Mouse (Mus musculus): ENCODE results near the gene Islr.

The Islr gene

DNA sequence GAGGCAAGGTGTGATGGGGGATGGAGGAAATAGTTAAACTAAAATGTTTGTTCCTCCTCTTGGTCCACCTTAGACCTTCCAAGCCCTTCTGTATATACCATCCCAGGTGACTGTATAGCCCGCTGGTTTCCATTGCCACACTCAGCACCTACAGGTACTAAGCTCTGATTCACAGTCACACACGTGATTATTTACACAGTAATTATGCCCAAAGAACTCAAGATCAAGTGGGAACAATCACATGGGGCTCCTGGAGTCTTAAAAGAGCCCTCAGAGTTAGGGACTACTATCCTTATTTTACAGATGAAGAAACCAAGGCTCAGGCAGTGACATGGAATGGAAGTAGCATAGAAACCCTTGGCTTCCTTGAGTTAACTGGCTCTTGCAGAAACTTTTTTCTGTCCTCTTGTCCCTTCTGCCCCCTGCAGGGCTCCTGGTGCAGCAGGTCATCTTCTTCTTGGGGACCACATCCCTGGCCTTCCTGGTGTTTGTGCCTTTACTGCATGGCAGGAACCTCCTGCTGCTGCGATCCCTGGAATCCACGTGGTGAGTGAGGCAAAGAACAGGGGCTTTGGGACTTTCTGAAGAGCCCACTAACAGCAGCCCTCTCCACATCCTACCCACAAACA is 53.3 kb downstream of the Islr start:
- DNase-seq, result no peak

DNA sequence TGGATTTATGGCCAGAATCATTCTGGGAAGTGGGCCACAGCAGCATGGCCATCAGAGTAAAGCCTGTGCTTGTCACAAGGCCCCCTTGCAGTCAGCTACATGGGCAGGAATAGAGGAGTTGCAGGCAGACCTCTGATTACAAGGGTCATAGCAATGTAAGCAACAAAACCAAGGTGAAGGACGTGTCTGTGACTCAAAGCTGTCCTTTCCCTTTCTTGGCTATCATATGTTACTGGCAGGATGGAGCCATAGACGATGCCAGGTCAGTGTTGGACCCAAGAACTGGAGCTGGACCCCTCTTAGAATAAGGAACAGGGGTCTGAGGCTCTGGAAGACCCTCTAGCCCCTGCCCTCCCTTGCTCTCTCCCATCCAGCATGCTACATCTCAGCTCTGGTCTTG is 55.3 kb downstream of the Islr start:
- no peak for DNase-seq

DNA sequence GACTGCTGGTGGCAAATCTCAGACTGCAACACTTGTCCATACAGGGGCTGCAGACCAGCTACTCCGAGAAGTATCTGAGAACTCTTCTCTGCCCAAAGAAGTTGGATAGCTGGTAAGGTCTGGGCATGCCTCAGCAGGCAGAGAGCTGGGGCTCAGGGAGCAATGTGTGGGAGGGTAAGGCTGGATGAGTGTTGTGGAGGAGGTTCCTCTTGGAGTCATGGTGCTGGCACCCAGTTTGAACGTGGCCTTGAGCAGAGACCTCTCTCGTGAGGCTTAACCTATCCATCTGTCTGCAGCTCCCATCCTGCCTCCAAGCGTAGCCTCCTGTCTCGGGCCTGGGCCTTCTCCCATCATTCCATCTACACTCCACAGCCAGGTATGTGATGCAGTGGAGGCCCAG is 58.7 kb downstream of the Islr start:
- no peak for DNase-seq

DNA sequence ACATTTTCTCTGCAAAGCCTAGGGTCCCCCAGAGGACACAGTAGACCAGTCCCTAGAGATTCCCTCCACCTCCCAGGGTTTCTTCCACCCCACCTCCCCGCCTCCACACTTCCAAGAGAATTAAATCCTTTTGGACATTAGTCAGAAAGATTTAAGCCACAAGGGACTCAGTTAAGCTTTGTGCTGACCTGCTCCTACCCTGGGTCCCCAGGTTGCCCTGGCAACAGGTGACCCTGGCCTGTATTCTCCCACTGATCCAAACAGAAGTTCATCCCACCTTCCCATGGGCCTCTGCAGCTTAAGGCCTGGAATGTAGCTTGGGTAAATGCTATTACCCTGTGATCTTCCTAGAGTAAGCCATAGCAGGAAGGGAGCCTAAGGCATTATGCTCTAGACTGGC is 59.4 kb downstream of the Islr start:
- no peak for DNase-seq

DNA sequence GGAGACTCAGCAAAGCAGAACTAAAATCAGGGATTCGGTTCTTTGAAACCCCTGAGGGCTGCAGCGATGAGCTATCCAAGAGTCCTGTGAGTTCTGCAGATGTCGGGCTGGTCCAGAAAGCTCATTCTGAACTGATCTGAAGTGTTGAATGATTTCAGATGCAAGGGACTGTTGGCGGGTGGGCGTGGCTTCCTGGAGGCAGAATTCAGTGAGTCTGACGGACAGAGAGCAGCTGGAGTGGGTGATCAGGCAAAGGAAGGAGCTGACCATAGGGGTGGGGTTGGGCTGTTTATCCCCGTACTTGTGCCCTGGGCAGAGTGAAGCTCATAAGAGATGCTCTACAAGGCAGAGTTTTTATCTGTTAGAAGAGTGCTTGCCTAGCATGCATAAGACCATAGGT is 60.7 kb downstream of the Islr start:
- no peak for DNase-seq

DNA sequence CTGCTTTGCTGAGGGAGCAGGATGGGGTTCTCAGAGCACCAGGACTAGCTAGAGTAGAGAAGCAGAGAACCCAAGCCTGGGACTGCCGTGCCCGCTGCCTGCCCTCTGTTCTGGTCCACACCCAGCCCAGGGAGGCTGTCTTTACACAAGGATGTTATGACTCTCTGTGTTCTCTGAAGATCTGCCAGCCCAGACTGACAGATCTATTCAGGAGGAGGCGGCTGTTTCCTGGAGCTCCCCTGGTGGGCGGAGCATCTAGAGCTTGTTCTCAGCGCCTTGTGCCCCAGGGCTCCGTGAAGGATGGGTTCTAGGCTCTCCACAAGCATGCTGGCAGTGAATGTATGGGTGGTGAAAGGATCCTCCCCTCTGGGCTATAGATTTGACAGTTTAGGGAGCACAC is 64.2 kb downstream of the Islr start:
- no peak for DNase-seq

DNA sequence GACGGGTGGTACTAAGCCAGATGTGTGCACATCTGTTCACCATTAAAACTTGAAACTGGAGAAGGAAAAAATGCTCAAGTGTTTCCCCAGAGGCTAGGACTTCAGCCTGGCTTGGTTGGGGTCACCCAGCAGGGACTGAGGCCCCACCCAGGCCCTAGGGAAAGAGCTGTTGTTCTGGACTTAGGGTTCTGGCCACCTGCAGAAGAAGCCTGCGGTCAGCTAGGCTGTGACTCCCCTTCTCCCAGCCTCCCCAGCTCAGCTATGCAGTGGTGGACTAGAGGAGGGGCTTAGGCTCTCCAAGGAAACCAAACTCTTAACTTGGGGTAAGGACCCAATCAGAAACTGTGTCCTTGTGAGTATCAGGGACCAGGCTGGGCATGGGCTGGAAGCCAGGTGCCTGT is 68.2 kb downstream of the Islr start:
- no peak for DNase-seq

DNA sequence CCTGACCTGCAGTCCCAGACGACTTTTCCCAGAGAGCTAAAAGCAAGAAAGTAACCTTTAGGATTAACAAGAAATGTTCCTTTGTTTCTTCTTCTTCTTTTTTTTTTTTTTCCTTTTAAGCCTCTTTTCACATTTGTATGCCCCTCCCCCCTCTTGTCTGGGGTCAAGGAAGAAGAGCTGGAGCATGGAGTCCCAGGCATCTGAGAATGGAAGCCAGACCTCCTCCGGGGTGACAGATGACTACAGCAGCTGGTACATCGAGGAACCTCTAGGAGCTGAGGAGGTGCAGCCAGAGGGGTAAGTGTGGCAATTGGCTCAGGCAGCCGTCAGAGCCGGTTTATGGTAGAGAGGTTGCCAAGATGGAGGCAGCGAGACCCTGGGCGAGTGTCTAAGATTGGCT is 69.2 kb downstream of the Islr start:
- no peak for DNase-seq

DNA sequence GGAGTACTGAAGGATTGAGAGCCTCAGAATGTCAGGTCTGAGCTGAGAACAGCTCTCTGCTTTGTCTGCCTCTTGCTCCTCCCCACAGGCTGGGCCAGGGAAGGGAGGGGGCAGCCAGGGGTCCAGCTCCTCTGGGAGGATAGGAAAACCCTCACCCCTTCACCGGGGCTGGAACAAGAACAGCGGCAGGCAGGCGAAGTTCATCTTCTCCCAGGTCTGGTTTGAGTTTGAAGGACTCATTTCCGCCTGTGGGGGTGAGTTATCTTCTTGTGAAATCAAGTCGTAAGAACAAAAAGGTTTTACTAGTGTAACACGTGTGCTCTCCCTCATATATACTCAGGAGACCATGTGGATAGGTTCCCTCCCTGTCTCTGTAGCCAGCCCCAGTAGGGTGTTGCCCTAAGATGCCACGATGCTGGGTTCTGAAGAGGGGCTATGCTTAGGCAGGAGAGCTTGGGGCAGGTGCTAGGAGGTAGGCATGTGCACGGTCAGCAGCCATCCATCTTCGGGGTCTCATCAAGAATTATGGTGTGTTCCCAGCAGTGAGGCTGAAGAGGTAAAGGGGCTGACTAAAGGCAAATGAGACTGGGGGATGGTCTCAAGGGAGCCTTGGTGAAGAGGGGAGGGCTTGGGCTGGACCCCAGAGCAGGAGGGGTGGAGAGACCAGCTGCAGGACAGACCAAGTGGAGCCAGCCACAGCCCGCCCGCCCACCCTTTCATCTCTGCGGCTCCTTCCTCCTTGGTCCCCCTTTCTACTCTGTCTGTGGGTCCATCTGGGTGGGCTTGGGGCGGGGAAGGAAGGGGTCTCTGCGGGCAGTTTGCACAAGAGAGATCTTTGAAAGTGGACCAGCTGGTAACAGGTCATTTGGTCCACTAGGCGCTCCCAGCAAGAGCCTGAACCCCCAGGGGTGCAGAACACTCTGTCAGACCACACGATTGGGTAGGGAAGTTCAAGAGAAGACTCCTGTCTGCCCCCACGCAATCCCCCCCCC is 69.9 kb downstream of the Islr start:
- no peak for DNase-seq

DNA sequence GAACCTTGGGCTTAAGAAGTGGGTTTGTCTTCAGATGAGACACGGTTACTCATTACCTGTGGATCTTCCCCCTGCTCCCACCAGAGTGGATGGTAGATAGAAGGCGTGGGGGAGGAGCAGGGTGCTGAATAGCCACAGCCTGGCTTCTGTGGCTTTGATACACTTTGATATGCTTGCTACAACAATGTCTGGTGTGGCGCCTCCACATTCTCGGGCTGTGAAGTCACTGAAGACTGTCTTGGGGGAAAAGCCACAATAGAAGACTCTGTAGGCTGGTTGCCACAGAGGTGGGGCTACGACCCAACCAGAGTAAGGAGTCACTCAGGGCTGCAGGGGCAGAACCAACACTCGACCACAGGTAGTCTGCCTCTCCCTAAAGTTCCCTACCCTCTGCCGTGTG is 72.4 kb downstream of the Islr start:
- DNase-seq, result no peak

DNA sequence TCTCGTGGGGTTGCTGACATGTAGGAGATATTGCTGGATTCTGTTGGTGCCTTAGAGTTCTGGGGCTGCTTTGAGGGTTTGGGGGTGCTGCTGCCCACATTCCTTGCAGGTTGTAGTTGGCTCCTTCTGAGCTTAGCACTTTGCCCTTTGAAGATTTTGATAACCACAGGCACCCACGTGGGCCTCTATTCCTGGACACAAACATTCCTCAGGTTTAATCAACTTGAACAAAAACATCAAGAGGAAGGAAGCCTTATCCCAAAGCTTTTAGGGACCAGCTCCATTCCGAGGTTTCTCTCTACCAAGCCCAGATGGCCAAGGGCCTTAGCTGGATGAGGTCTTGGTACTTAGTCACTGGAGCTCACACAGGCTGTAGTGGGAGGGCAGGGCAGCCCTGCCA is 73.2 kb downstream of the Islr start:
- no peak for DNase-seq

DNA sequence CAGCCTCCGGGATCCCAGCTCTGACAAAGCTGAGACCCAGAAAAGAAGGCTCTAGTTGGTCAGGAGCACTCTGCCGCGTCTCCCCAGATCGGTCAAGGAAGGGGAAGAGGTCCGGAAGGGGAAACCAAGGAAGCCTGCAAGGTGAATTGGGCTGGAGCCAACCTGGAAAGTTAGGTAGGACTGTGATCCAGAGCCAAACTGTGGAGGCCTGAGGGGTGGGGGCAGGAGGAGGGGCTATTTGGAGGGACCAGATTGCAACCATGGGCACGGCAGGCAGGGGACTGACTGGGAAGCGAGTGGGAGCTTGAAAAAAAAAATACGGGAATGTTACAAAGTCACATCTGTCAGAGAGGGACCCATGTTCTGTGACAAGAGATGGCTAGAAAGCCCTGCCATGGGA is 74.6 kb downstream of the Islr start:
- no peak for DNase-seq

DNA sequence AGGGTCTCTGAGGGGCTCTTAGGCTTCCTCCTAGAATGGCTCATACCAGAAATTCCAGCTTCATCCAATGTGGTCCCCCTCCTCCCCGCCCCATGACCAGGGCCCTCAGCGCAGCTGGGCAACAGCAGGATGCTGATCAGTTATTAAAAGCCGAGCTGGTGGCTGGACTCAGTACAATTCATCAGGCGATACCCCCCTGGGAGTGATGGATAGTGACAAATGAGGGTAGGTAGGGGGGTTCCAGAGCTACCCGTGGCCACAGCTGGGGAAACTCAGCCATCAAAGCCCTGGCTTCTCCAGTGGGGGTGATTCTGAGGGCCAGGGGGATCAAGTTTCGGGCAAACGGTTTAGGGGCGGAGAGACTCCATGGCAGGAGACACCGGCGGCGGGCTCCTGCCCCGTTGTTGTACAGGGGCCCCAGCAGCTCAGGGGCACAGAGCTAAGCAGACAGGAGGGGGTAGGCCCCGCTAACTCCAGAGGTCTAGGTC is 75.1 kb downstream of the Islr start:
- no peak for DNase-seq

DNA sequence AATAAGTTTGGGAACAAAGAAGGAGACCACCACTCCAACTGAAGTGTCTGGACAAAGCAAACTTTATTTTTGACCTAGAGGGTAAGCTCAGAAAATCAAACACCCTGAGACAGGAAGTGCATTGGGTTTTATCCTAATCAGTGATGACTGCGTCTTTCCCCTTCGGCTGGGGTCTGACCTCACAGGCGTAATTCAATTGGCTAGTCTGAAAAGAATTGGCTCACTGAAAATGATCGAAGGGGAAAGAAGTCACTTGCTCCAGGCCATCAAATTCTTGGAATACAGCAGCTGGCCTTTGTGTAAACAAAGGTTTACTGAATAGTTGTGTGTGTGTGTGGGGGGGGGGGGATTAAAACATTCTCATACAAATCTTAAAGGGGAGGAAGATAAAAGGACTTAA is 78.3 kb downstream of the Islr start:
- no peak for DNase-seq

DNA sequence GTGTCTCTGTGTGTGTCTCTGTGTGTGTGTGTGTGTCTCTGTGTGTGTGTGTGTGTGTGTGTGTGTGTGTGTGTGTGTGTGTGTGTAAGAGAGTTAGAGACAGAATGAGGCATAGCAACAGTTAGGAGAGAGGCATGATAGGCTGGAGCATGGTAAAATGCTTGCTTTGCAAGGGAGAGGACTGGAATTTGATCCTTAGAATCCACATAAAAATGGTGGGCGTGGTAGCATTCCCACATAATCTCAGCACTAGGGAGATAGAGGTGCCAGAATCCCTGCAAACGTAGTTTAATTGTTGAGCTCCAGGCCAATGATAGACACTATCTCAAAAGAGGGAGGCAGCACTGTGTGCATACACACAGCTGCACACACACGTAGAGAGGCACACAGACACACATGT is 79.0 kb downstream of the Islr start:
- DNase-seq, result no peak

DNA sequence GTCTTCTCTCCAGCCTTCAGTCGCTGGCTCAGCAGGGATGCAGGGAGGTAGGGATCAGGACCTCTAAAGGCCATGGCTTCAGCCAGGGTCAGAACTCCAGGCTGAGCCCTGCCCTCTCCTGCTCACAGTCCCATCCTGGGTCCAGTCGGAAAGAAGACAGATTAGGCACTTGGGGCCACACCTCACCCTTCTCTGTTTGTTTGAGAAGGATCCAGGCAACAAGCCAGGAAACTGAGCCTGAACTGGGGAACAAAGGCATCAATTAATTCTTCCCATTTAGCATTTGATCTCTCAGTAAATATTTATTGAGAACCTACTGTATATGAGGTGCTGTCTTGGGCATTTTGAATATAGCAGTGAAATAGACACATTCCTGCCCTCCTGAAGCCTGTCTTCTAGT is 85.4 kb downstream of the Islr start, which contains the start of gene Ccdc33:
Gene Ccdc33, minus strand, starts transcription at position 153 of the 400 bp plus-strand sequence.
- DNase-seq, result no peak

DNA sequence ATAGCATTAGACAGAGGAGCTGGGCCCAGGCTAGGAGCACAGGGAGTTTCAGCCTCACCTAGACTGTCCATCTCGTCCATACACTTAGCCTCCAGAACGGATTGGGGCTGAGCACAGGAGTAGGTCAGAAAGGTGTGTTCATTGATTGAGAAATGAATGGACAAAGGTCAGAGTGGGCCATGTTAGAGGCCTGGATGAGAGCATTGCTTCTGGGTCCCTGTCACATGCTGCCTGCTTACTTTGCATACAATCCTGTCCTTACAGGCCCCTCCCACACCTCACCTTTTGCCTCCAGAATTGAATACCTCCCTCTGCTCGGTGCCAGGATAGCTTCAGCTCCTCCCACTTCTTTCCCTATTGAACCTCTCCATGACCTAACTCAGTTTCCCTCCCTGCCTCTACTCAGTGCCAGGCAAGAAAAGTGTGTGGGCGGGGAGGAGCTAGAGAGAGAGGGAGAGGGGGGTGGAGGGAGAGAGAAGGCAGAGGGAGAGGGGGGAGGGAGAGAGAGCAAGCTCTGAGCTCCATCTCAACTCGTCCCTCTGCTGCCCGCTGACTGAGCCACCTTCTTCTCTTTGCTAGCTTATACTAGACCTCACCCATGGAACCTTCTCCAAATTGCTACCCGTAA is 88.0 kb downstream of the Islr start:
- no peak for DNase-seq

DNA sequence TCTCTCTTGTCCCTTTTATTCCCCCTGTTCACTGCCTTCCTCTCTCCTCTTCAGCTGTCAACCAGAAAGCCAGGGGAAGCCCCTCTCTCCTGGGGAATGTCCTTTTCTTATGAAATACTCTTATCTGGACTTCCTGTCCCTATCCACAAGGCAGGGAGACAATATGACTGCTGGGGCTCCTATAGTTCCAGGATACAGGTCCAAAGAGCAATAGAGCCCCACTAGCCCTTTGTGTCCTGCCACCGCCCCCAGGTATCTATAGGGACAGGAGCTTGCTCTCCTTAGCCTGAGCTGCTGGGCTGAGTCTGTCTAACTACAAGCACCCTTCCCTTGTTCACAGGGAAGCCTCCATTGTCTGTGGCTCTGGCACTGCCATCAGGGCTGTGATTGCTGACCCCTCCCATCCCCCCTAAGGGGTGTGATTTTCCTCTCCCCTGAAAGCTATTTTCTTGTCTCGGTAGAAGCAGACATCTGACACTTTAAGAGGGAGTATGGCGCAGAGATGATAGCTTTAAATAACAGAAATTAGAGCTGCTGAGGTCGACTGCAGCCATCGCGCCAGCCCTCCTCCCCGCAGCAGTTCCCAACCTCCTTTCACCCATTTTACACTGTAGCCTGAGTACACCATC is 88.7 kb downstream of the Islr start:
- DNase-seq, result no peak

DNA sequence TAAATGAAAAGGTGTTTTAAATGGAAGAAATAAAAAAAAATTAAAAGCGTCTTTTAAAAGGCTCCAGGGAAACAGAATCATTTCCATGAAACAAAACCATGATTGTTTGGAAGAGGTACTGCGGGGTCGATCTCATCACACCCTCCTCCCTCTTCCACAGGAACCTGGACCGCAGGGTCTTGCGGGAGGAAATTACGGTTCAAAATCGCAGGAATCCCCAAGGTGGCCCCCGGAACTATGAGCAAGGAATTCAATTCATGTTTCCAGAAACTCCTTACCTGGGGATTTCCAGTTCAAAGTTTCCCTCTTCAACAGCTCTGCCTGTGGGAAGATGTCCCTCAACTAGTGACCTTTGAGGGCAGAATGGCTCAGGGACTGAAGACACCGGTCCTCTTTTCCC is 90.1 kb downstream of the Islr start:
- no peak for DNase-seq

DNA sequence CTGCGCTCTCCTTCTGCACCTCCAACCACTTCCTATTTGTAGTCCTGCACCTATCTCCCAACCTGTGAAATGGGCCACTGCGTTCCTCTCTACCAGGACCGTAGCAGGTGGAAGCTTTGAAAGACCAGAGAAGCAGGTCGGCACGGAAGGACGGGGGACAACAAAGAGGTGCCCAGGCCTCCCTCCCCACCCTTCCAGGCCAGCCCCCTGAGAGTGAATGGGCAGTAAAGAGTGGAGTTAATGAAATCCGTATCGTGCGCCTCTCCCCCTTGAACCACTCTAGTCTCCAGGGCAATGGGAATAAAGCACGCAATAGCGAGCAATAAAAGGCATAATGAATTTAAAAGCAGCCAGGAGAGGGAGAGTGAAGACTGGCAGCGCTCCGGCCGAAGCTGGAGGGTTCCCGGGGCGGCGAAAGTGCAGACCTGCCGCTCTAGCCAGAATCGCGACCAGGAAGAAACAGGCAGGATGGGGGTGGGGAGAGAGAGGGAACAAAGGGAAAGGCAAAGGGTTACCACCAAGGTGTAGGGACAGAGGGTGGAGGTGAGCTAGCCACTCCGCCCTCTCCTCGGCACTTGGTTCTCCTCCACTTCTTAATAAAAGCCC is 90.7 kb downstream of the Islr start:
- DNase-seq, result no peak

DNA sequence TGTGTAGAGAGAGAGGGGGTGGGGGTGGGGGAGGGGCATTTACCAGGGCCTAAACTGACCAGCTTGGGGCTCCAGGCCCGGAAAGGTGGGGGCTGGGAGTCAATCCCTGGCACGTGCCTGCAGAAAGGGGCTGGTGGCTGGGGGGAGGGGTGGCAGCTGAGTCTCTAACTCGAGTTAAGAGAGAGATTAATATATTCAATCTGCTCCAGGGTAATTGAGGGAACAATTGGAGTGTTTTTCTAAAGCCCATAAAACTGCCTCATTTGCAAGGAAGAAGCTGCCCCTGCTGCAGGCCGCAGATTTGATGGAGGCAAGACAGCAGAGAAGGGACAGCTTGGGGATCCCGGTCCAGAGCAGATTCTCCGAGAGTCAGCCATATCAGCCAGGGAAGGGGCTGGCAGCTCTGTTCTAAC is 91.2 kb downstream of the Islr start:
- no peak for DNase-seq

DNA sequence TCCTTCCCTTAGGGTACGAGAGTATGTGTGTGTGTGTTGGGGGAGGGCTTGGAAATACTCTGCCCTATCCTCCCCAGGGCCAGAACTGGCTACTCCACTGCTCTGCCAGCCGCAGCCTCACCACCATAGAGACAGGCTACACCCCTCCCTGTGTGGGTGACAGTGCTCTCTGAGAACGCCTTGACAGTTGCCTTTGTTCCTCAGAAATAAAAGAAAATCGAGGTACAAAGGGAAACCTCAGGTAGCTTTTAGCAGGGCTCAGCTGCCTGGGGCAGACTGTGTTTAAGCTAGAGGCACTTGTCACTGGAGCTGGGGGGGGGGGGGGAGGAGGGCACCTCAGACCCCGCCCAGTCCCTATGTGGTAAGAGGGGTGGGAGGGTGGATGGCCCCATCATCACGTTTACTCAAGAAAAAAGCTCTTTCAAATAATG is 91.8 kb downstream of the Islr start:
- DNase-seq, result no peak

DNA sequence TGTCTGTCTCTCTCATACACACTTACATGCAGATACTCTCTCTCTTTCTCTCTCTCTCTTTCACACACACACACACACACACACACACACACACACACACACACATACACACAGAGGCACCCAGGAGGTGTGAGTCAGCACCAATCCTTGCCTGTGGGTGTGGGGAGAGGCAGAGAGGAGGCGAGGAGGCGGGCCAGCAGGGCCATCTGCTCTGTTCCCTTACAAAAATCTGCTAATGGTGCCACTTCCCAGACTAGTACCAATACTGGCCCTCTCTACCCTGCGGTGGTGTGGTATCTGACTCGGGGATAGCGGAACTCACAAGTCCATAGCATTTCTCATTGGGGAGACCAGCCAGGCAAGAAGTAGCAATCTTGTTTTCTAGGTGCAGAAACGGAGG is 92.7 kb downstream of the Islr start:
- DNase-seq, result no peak

All from spleen, adult 18-20 months (tissue).